Mouse (Mus musculus): ENCODE data around the gene Me3. TPM values are rescaled to one million over a fixed set of nuclear protein-coding genes. Genes with fewer than 3 reads are reported as not detected.

The Me3 gene
- polyA plus RNA-seq, 1 experiment from 2014 or later = 0.64 TPM

DNA sequence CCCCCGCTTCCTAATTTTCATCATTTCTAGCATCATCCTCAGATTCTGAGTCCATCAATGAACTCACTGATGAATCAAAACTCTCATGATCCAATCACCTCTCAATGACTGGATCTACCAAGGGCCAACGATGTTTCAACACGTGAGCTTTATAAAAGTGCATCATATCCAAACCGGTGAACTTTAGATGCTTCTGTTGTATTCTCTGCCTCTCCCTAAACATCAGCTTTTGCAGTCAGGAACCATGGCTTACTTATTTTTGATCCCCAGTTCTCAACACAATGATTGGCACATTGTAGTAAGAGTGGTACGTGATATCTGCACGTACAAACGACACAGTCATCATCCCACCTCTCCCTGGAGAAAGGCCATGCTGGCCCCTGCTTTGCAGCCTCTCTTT is 204.5 kb downstream of the Me3 start:
- Histone ChIP-seq H3K27me3 (no peaks in the 10 kb centered on the region; the same call in 1 of the 2 replicates), H3K4me1 (replicated peaks) (no peaks in the 10 kb centered on the region; the same call in 1 of the 2 replicates), H3K36me3 (no peaks in the 10 kb centered on the region), H3K27ac (no peak overlapping the region), H3K4me2 (no peak overlapping the region), H3K4me3 (replicated peaks) (no peak overlapping the region), H3K9me3 (no peaks in the 10 kb centered on the region), H3K9ac (replicated peaks) (no peak overlapping the region)
- 93% methylated on average over 7 of the region's 7 CpGs for WGBS
- no peak for ATAC-seq (ENCODE audit: insufficient number of reproducible peaks, insufficient read depth, low FRiP score, low TSS enrichment, low read depth)

DNA sequence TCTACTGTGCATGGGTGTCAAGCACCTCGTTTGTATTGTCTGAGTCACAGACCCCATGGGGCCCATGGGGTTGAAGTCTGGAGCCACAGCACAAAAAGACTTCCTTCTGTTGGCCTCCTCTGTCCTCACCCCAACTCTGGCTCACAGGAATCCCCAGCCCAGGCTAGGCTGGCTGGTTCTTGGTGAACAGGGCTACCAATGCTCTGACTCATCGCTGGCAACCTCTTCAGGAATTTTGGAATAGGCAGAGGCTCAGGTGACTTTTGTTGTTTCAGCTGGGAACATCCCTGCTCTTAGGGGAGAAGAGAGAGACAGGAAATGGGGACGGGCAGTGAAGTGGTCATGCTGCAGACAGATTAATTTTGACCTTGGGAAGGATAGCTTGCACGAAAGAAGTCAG is 205.6 kb downstream of the Me3 start:
- Histone ChIP-seq H3K9me3 (no peaks in the 10 kb centered on the region), H3K4me1 (replicated peaks) (no peaks in the 10 kb centered on the region; the same call in 1 of the 2 replicates), H3K36me3 (no peaks in the 10 kb centered on the region), H3K9ac (replicated peaks) (no peak overlapping the region), H3K4me2 (no peak overlapping the region), H3K27me3 (no peaks in the 10 kb centered on the region; the same call in 1 of the 2 replicates), H3K27ac (no peak overlapping the region), H3K4me3 (replicated peaks) (no peak overlapping the region)
- 71% methylated on average over 4 of the region's 4 CpGs for WGBS
- ATAC-seq (ENCODE audit: insufficient number of reproducible peaks, insufficient read depth, low FRiP score, low TSS enrichment, low read depth) = no peak

- H3K36me3 ChIP-seq = no peaks in the 10 kb centered on the region
- H3K4me3 ChIP-seq (replicated peaks) = no peak overlapping the region
Measured at GRCm38 (mm10) chr7:89839721-89840120, 207.5 kb downstream of the Me3 start.

DNA sequence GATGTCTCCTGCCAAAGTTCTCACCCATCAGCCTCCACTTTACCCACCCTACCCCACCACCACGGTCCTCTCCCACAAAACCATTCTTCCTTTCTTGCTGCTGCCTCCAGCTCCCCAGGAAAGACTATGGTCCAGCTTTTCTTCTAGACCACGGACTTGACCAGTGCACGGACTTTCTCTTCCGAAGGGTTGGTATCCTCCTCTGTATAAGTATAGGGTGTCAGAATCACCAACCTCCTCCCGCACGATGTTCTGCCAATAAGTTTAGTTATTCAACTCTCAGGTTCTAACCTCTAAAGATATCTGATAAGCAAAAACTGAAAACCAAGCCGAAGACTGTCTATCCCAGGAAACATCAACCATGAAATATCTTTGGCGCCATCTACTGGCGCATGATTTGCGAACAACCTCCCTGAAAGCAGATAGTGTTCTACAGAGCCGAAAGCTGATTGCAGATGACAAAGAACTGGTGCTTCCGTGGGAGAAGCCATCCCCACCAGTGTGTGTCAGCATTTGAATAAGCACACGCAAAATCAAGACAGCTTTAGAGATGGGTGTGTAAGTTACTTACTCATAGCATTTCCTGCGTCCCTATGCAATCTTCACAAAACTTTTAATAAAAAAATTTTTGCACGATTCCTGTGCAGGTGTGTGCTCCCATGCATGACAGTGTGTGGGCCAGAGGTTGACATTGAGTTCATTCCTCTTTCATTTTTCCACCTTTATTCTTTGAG is 209.6 kb downstream of the Me3 start:
- no peaks in the 10 kb centered on the region; the same call in 1 of the 2 replicates for H3K4me1 ChIP-seq (replicated peaks)
- H3K9ac ChIP-seq (replicated peaks) = no peak overlapping the region
- H3K27me3 ChIP-seq = no peaks in the 10 kb centered on the region; the same call in 1 of the 2 replicates
- no peak for ATAC-seq (ENCODE audit: insufficient number of reproducible peaks, insufficient read depth, low FRiP score, low TSS enrichment, low read depth)
- no peak overlapping the region for H3K27ac ChIP-seq
- no peak overlapping the region for H3K4me2 ChIP-seq
- 39% methylated on average over 15 of the region's 15 CpGs for WGBS
- no peak overlapping the region for H3K4me3 ChIP-seq (replicated peaks)
- H3K36me3 ChIP-seq = no peaks in the 10 kb centered on the region
- no peaks in the 10 kb centered on the region for H3K9me3 ChIP-seq

More at GRCm38 (mm10) chr7:89839721-89840120, 207.5 kb downstream of the Me3 start:
- H3K4me1 ChIP-seq (replicated peaks) = no peaks in the 10 kb centered on the region; the same call in 1 of the 2 replicates
- H3K4me2 ChIP-seq = no peak overlapping the region
- no peak overlapping the region for H3K27ac ChIP-seq
- H3K9me3 ChIP-seq = no peaks in the 10 kb centered on the region
- ATAC-seq (ENCODE audit: insufficient number of reproducible peaks, insufficient read depth, low FRiP score, low TSS enrichment, low read depth) = no peak
- H3K27me3 ChIP-seq = no peaks in the 10 kb centered on the region; the same call in 1 of the 2 replicates
- WGBS = 80% methylated on average over 8 of the region's 8 CpGs
- no peak overlapping the region for H3K9ac ChIP-seq (replicated peaks)

DNA sequence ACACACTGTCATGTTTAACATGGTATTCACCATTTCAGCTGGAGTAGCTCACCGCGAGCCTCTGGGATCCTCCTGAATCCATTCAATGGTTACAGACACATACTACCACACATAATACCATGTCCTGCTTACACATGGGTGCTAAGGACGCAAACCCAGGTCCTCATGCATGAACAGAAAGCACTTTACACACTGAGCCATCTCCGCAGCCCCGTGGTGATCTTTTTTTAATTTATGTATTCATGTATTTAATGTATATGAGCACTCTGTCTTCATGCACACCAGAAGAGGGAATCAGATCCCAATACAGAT is 210.2 kb downstream of the Me3 start:
- Histone ChIP-seq H3K9me3 (no peaks in the 10 kb centered on the region), H3K27me3 (no peaks in the 10 kb centered on the region; the same call in 1 of the 2 replicates), H3K4me1 (replicated peaks) (no peaks in the 10 kb centered on the region; the same call in 1 of the 2 replicates), H3K9ac (replicated peaks) (no peak overlapping the region), H3K36me3 (no peaks in the 10 kb centered on the region), H3K4me3 (replicated peaks) (no peak overlapping the region), H3K27ac (no peak overlapping the region), H3K4me2 (no peak overlapping the region)
- no peak for ATAC-seq (ENCODE audit: insufficient number of reproducible peaks, insufficient read depth, low FRiP score, low TSS enrichment, low read depth)
- WGBS = 90% methylated on average over 5 of the region's 5 CpGs

DNA sequence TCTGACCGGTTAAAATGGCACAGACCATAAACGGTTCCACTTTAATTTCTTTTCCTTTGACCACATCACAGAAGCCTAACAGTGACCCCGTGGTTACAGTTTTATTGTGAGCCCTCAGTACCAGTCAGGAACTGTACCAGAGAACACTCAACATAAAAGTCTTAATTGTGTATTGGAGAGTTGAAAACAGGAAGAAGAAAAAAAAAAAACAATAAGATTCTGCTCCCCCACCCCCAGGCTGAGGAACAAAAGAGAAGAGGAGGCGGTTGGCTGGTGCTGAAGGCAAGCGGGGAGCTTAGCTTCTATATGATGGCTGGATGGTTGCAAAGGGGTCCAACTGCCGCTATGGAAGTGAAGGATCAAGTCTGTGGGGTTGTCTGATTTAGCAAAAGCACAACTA is 210.9 kb downstream of the Me3 start:
- 51% methylated on average over 6 of the region's 6 CpGs for WGBS
- Histone ChIP-seq H3K9me3 (no peaks in the 10 kb centered on the region), H3K27ac (no peak overlapping the region), H3K4me1 (replicated peaks) (no peaks in the 10 kb centered on the region), H3K27me3 (no peaks in the 10 kb centered on the region), H3K4me3 (replicated peaks) (no peak overlapping the region), H3K4me2 (no peak overlapping the region), H3K36me3 (no peaks in the 10 kb centered on the region), H3K9ac (replicated peaks) (no peak overlapping the region)
- ATAC-seq (ENCODE audit: insufficient number of reproducible peaks, insufficient read depth, low FRiP score, low TSS enrichment, low read depth) = no peak

GRCm38 (mm10) chr7:89843533-89843932 is 211.3 kb downstream of the Me3 start:
- no peaks in the 10 kb centered on the region for H3K9me3 ChIP-seq
- H3K4me3 ChIP-seq (replicated peaks) = no peak overlapping the region
- no peak for ATAC-seq (ENCODE audit: insufficient number of reproducible peaks, insufficient read depth, low FRiP score, low TSS enrichment, low read depth)
- no peaks in the 10 kb centered on the region for H3K36me3 ChIP-seq
- no peaks in the 10 kb centered on the region for H3K4me1 ChIP-seq (replicated peaks)
- no peak overlapping the region for H3K27ac ChIP-seq
- 29% methylated on average over 6 of the region's 6 CpGs for WGBS
- H3K27me3 ChIP-seq = no peaks in the 10 kb centered on the region
- no peak overlapping the region for H3K4me2 ChIP-seq
- no peak overlapping the region for H3K9ac ChIP-seq (replicated peaks)

GRCm38 (mm10) chr7:89845669-89846068 is 213.5 kb downstream of the Me3 start:
- Histone ChIP-seq H3K27me3 (no peaks in the 10 kb centered on the region), H3K9me3 (no peaks in the 10 kb centered on the region), H3K4me3 (replicated peaks) (no peak overlapping the region), H3K4me1 (replicated peaks) (no peaks in the 10 kb centered on the region), H3K4me2 (no peak overlapping the region), H3K9ac (replicated peaks) (no peak overlapping the region), H3K27ac (no peak overlapping the region), H3K36me3 (no peaks in the 10 kb centered on the region)
- WGBS = 80% methylated on average over 4 of the region's 4 CpGs
- ATAC-seq (ENCODE audit: insufficient number of reproducible peaks, insufficient read depth, low FRiP score, low TSS enrichment, low read depth) = no peak

DNA sequence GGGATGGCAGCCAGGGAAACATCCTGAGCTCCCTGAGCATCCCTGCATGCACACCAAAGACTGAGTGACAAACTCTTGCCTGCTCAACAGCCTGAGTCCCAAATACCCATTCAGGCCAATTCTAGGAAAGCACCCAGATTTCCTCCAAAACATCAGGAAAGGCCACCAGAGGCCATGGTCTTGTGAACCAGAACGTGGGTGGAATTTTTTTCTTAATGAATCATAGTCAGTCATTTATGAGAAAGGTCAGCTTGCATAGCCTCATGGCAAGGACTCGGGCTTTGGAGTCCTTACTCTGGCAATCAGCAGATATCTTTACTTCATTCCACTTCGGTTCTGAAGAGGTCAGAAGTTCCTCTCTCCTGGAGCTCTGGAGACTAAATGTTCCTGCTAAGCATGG is 218.3 kb downstream of the Me3 start:
- Histone ChIP-seq H3K9me3 (no peaks in the 10 kb centered on the region), H3K27ac (no peak overlapping the region), H3K27me3 (no peaks in the 10 kb centered on the region), H3K4me3 (replicated peaks) (no peak overlapping the region), H3K36me3 (no peaks in the 10 kb centered on the region), H3K9ac (replicated peaks) (no peak overlapping the region), H3K4me1 (replicated peaks) (no peaks in the 10 kb centered on the region), H3K4me2 (no peak overlapping the region)
- no peak for ATAC-seq (ENCODE audit: insufficient number of reproducible peaks, insufficient read depth, low FRiP score, low TSS enrichment, low read depth)
- 78% methylated on average over 3 of the region's 3 CpGs for WGBS

DNA sequence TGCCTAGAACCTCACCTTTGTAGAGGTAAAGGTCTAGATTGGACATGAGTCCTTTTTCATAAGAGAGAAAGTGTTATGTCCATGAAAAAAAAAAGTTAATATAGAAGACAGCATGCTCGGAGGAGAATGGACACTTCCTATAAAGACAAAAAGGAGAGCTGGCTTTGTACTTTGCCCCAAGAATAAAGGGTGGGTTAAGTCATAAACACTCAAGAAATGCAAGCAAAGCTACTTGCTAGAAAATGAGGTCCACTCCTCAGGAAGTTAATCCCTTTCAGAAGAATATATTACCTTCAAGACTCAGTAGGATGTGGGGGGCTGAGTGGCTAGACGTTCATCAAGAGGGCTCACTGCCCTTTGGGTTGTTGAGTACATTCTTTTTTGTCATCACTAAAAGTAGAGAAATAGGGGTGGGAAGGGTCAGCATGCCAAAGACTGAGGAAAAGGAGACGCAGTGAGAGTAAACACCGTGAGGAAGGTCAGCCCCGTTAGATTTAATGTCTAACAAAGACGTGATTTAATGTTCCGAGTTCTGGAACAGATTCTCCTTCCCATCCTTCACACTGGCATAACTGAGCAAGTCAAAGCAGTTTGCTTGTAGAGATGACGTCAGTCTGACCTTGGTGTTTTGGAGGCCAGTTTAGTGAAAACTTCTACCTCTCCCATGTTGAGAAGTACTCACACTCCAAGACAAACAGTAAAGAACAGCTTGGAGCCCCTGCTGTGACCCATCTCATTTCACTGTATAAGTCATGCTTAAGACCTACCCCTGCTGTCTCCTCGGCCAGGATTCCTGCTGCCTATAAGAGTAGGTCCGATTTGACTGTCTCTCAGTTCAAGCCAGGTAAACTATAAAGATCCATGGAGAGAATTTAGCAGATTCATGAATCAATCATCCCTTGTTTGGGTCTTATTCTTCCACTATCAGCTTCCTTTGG is 220.2 kb downstream of the Me3 start:
- WGBS = 72% methylated on average over 10 of the region's 10 CpGs
- no peak overlapping the region for H3K27ac ChIP-seq
- H3K36me3 ChIP-seq = no peaks in the 10 kb centered on the region
- H3K9ac ChIP-seq (replicated peaks) = no peak overlapping the region
- no peak overlapping the region for H3K4me2 ChIP-seq
- H3K4me1 ChIP-seq (replicated peaks) = peaks cover 12% of the 10 kb centered on the region
- H3K27me3 ChIP-seq = no peaks in the 10 kb centered on the region
- ATAC-seq (ENCODE audit: insufficient number of reproducible peaks, insufficient read depth, low FRiP score, low TSS enrichment, low read depth) = no peak
- no peaks in the 10 kb centered on the region for H3K9me3 ChIP-seq
- H3K4me3 ChIP-seq (replicated peaks) = no peak overlapping the region

DNA sequence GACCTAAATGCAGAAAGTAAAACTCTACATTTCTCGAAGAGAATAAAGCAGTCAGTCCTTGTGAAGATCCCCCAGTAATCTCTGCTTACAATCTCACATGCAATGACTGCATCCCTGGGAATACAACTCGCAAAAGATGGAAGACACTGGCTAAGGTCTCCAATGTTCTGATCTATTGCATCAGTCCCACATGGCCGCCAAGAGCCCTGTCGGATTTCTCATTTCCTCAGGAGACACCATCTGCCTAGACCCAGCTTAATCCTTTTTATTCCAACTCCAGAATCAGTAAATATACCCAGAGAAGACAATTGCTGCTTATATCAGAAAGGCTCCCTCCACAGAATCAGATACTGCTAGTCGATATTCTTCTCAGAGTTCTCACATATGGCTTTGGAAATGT is 220.9 kb downstream of the Me3 start:
- Histone ChIP-seq H3K27me3 (no peaks in the 10 kb centered on the region), H3K9me3 (no peaks in the 10 kb centered on the region), H3K4me2 (no peak overlapping the region), H3K36me3 (no peaks in the 10 kb centered on the region), H3K27ac (no peak overlapping the region), H3K9ac (replicated peaks) (no peak overlapping the region), H3K4me3 (replicated peaks) (no peak overlapping the region), H3K4me1 (replicated peaks) (peaks cover 12% of the 10 kb centered on the region)
- 87% methylated on average over 5 of the region's 5 CpGs for WGBS
- no peak for ATAC-seq (ENCODE audit: insufficient number of reproducible peaks, insufficient read depth, low FRiP score, low TSS enrichment, low read depth)

All from limb, embryonic 12.5 days (tissue).